Mouse (Mus musculus): ENCODE measurements around the gene Eif4h. TPM values are rescaled to one million over a fixed set of nuclear protein-coding genes. Genes with fewer than 3 reads are reported as not detected.

Eif4h gene
- polyA plus RNA-seq, 1 experiment from 2014 or later: 418 TPM

DNA sequence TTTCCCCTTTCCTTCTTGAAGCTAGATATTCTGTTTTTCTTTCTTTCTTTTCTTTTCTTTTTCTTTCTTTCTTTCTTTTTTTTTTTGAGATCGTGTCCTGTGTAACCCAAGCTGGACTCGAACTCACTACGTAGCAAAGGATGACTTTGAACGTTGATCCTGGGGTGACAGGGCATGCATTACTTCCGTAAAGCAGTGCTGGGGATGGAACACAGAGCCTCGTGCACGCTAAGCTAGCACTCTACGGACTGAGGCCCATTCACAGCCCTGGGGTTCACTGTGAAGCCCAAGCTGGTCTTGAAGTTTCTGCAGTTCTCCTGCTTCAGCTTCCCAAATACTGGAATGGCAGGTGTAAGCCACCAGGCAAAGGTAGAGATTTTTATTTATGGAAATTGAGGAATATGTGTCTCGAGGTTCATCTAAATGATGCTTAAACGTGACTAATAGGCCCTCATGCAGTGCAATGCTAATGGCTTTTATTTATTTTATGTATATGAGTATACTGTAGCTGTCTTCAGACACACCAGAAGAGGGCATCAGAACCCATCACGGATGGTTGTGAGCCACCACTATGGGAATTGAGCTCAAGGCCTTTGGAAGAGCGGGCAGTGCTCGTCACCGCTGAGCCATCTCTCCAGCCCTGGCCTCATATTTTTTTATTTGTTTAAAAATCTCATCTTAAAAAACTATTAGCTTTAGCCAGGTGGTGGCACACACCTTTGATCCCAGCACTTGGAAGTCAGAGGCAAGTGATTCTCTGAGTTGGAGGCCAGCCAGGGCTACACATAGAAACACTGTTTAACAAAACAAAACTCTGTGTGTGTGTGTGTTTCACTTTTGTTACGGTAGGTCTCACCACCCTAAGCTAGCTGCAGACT lies 56.0 kb downstream of the Eif4h start:
- Histone ChIP-seq H3K27me3 (replicated peaks; ENCODE audit: control insufficient read depth, insufficient read depth, low read length) (no peaks in the 10 kb centered on the region), H3K27ac (ENCODE audit: low read depth, low read length) (no peak overlapping the region), H3K4me1 (ENCODE audit: control insufficient read depth, insufficient read depth, low read length) (peaks cover 11% of the 10 kb centered on the region; the same call in 1 of the 2 replicates), H3K4me2 (ENCODE audit: low read length) (peak overlapping the region; percentile 80), H3K9ac (ENCODE audit: low read length) (peak overlapping the region; percentile 85), H3K9me3 (replicated peaks; ENCODE audit: control insufficient read depth, low read length) (no peaks in the 10 kb centered on the region), H3K36me3 (ENCODE audit: control insufficient read depth, insufficient read depth, low read length) (peaks cover 4% of the 10 kb centered on the region; the same call in 1 of the 2 replicates), H3K4me3 (ENCODE audit: low read depth, low read length) (peak overlapping the region; percentile 79)
- WGBS: 30% methylated on average over 15 of the region's 15 CpGs
- no peak for DNase-seq (ENCODE audit: low spot score)
- ATAC-seq: 0 out of 2 replicates have a peak, but pooled peaks have one; percentile 27

DNA sequence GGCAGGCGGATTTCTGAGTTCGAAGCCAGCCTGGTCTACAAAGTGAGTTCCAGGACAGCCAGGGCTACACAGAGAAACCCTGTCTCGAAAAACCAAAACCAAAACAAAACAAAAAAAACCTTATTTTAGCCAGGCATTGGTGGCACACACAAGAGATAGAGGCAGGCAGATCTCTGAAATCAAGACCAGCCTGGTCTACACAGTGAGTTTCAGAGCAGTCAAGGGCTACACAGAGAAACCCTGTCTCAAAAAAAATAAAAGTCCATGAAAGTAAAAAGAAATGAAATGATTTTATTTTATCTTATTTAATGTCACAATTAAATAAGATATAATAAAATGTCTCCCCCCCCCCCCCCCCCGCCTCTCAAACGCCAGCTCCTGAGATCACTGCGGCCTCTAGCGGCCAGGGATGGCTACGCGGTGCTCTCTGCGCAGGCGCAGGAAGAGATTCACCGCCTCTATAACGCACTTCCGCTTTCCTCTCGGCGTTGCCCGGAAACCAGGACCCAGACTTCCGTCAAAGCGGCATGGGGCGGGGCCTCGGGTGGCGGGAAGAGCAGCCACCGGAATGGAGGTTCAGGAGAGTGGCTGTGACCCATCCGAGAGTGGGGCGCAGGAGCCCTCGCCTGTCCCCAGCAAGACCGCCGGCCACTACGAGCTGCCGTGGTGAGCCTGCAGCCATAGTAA lies 56.9 kb downstream of the Eif4h start:
- peak; percentile 98 for ATAC-seq
- Histone ChIP-seq H3K36me3 (ENCODE audit: control insufficient read depth, insufficient read depth, low read length) (peaks cover 3% of the 10 kb centered on the region; the same call in 1 of the 2 replicates), H3K27ac (ENCODE audit: low read depth, low read length) (no peak overlapping the region)

DNA sequence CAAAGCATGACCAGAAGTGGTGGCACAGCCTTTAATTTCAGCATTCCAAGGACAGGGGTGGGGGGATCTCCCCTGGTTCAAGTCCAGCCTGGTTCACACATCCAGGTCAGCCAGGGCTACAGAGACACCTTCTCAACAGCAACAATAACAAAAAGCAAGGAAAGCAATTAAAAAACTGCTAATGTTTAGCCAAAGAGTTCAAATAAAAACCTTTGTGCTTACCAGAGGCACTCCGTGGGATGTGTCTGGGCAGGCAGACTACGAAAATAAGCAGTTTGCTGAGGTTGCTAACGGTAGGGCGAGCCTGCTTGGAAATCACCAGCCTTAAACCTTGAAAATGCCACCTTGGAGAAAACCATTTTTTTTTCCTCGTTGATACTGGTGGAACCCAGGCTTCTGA lies 58.1 kb downstream of the Eif4h start, which contains the start of gene Rfc2:
TSS of gene Rfc2 (plus strand) at position 221 of the 400 bp plus-strand sequence.
- no peak within 1 kb of the TSS for H3K27ac ChIP-seq (ENCODE audit: low read depth, low read length)
- H3K27me3 ChIP-seq (replicated peaks; ENCODE audit: control insufficient read depth, insufficient read depth, low read length): no peaks in the 10 kb centered on the region
- no peak within 1 kb of the TSS for H3K4me2 ChIP-seq (ENCODE audit: low read length)
- peaks cover 11% of the 10 kb centered on the region; the same call in 1 of the 2 replicates for H3K4me1 ChIP-seq (ENCODE audit: control insufficient read depth, insufficient read depth, low read length)
- 81% methylated on average over 5 of the region's 5 CpGs for WGBS
- no peaks in the 10 kb centered on the region for H3K9me3 ChIP-seq (replicated peaks; ENCODE audit: control insufficient read depth, low read length)
- no peak within 1 kb of the TSS for H3K9ac ChIP-seq (ENCODE audit: low read length)
- no peak within 1 kb of the TSS for H3K4me3 ChIP-seq (ENCODE audit: low read depth, low read length)
- no peak for DNase-seq (ENCODE audit: low spot score)
- no peaks in the 10 kb centered on the region for H3K36me3 ChIP-seq (ENCODE audit: control insufficient read depth, insufficient read depth, low read length)
- ATAC-seq: no peak

More for the DNA sequence above, 56.9 kb downstream of the Eif4h start:
- WGBS: 5% methylated on average over 27 of the region's 30 CpGs
- Histone ChIP-seq H3K4me3 (ENCODE audit: low read depth, low read length) (peak overlapping the region; percentile 79), H3K9ac (ENCODE audit: low read length) (peak overlapping the region; percentile 85), H3K9me3 (replicated peaks; ENCODE audit: control insufficient read depth, low read length) (no peaks in the 10 kb centered on the region), H3K27me3 (replicated peaks; ENCODE audit: control insufficient read depth, insufficient read depth, low read length) (no peaks in the 10 kb centered on the region), H3K4me2 (ENCODE audit: low read length) (peak overlapping the region; percentile 80), H3K4me1 (ENCODE audit: control insufficient read depth, insufficient read depth, low read length) (peaks cover 11% of the 10 kb centered on the region; the same call in 1 of the 2 replicates)
- peak; percentile 99 for DNase-seq (ENCODE audit: low spot score)

DNA sequence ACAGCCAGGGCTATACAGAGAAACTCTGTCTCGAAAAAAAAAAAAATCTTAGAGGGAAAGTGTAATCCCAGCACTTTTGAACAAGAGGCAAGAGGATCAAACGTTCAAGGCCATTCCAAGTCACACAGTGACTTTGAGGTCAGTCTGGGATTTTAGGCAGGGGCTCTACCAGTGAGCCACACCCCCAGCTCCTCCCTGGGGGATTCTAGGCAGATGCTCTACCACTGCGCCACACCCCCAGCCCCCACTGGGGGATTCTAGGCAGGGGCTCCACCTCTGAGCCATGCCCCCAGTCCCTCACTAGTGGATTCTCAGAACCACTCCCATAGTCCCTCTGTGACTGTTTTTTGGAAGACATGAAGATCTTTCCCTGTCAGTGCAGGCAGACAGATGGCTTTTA lies 60.2 kb downstream of the Eif4h start:
- Histone ChIP-seq H3K9me3 (replicated peaks; ENCODE audit: control insufficient read depth, low read length) (no peaks in the 10 kb centered on the region), H3K27ac (ENCODE audit: low read depth, low read length) (no peak overlapping the region), H3K36me3 (ENCODE audit: control insufficient read depth, insufficient read depth, low read length) (no peaks in the 10 kb centered on the region), H3K27me3 (replicated peaks; ENCODE audit: control insufficient read depth, insufficient read depth, low read length) (no peaks in the 10 kb centered on the region), H3K4me1 (ENCODE audit: control insufficient read depth, insufficient read depth, low read length) (peaks cover 10% of the 10 kb centered on the region; the same call in 1 of the 2 replicates), H3K4me3 (ENCODE audit: low read depth, low read length) (no peak overlapping the region), H3K9ac (ENCODE audit: low read length) (no peak overlapping the region), H3K4me2 (ENCODE audit: low read length) (no peak overlapping the region)
- DNase-seq (ENCODE audit: low spot score) (no peak), ATAC-seq (no peak)
- 54% methylated on average over 3 of the region's 3 CpGs for WGBS

DNA sequence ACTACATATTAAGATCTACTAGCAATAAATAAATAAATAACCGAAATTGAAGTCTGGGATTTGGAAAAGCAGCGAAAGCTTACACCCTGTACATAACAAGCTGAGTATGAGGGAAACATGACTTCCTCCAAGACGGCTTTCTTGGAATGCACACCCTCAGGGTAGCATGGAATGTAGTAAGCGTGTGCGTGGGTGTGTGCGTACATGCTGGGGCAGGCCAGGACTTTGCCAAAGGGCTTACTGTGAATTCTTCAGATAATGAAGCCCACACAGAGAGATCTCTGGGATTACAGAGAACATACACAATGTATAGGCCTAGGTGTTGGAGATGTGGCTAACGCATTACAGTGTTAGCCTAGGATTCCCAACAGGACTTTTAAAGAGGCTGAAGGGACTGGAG lies 61.8 kb downstream of the Eif4h start:
- WGBS: 89% methylated on average over 7 of the region's 7 CpGs
- ATAC-seq (no peak), DNase-seq (ENCODE audit: low spot score) (no peak)
- no peaks in the 10 kb centered on the region for H3K4me1 ChIP-seq (ENCODE audit: control insufficient read depth, insufficient read depth, low read length)
- H3K27me3 ChIP-seq (replicated peaks; ENCODE audit: control insufficient read depth, insufficient read depth, low read length): no peaks in the 10 kb centered on the region
- H3K36me3 ChIP-seq (ENCODE audit: control insufficient read depth, insufficient read depth, low read length): no peaks in the 10 kb centered on the region
- no peak overlapping the region for H3K4me2 ChIP-seq (ENCODE audit: low read length)
- no peaks in the 10 kb centered on the region for H3K9me3 ChIP-seq (replicated peaks; ENCODE audit: control insufficient read depth, low read length)
- H3K9ac ChIP-seq (ENCODE audit: low read length): no peak overlapping the region
- no peak overlapping the region for H3K4me3 ChIP-seq (ENCODE audit: low read depth, low read length)
- no peak overlapping the region for H3K27ac ChIP-seq (ENCODE audit: low read depth, low read length)

DNA sequence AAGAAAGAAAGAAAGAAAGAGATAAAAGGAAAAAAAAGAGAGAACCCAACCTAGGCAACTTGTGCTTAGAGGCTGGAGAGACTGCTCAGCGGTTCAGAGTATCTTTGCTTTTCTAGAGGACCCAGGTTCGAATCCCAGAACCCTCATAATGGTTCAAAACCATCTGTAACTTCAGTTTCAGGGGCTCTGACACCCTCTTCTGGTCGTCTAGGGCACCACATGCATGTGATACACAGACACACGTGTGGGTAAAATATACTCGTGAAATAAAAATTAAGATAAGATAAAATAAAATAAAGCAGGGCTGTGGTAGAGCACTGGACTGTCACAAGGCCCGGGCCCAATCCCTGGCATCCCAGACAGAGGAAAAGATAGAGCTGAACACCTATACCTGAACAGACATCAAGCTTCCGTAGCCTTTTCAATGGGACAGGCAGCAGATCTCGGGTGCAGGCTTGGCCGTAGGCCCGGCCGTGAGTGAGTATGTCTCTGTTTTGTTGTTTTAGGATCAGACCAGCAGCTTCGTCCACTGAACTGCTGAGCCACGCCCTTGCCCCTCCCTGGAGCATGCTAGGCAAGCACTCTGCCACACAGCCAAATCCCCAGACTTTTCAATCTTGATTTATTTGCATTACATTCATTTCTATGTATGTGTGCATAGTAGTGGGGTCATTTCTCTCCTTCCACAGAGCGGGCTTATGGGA lies 62.6 kb downstream of the Eif4h start:
- no peak overlapping the region for H3K9ac ChIP-seq (ENCODE audit: low read length)
- no peak overlapping the region for H3K27ac ChIP-seq (ENCODE audit: low read depth, low read length)
- H3K36me3 ChIP-seq (ENCODE audit: control insufficient read depth, insufficient read depth, low read length): no peaks in the 10 kb centered on the region
- H3K4me2 ChIP-seq (ENCODE audit: low read length): no peak overlapping the region
- no peak for ATAC-seq
- no peak overlapping the region for H3K4me3 ChIP-seq (ENCODE audit: low read depth, low read length)
- DNase-seq (ENCODE audit: low spot score): no peak
- H3K4me1 ChIP-seq (ENCODE audit: control insufficient read depth, insufficient read depth, low read length): no peaks in the 10 kb centered on the region
- 78% methylated on average over 14 of the region's 14 CpGs for WGBS
- H3K9me3 ChIP-seq (replicated peaks; ENCODE audit: control insufficient read depth, low read length): no peaks in the 10 kb centered on the region
- H3K27me3 ChIP-seq (replicated peaks; ENCODE audit: control insufficient read depth, insufficient read depth, low read length): no peaks in the 10 kb centered on the region

DNA sequence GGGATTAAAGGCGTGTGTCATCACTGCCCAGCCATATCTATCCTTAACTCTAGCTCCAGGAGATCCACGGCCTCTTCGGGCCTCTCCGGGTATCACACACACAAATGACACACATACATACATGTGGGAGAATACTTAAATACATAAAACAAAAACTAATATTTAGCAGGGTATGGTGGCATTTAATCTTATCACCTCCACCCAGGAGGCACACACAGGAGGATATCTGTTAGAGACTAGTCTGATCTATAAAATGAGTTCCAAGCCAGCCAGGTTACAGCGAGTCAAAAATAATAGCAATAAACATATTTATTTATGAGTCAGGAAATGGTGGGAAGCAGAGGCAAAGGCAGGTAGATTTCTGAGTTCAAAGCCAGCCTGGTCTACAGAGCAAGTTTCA lies 63.5 kb downstream of the Eif4h start:
- no peak overlapping the region for H3K4me3 ChIP-seq (ENCODE audit: low read depth, low read length)
- WGBS: 92% methylated on average over 5 of the region's 5 CpGs

DNA sequence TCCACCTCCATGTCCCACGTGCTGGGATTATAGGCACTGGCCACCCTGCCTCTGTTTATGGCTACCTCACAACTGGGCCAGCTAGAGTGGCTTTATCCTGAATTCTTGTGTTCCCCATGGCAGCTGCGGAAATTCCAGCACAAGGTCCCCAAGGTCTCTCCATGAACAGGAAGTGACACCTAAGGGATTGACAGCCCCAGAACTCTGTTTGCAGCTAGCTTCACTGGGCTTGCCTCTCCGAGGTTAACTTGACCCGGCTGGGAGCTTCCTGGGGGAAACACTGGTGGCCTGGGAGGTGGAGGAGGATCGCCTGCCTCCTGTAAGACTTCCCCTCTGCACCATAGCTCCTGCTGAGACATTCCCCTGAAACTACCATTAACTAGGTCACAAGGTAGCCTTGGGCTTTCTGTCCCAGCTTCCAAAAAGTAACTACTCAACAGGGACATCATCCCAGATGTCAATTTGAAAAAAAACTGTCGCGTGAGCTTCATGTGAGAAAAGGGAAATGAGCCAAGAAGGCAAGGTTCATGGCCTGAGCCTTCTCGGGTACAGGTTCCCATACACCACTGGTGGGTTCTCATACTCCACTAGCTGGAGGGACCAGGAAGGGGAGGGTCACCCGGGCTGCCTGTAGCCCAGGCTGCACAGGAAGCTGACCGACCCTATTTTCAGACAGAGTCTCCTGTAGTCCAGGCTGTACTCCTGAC lies 66.6 kb downstream of the Eif4h start:
- 45% methylated on average over 10 of the region's 10 CpGs for WGBS
- H3K4me2 ChIP-seq (ENCODE audit: low read length): peak overlapping the region; percentile 59
- no peak for DNase-seq (ENCODE audit: low spot score)
- no peak for ATAC-seq
- H3K27me3 ChIP-seq (replicated peaks; ENCODE audit: control insufficient read depth, insufficient read depth, low read length): no peaks in the 10 kb centered on the region
- H3K9ac ChIP-seq (ENCODE audit: low read length): peak overlapping the region; percentile 43; the same call in 1 of the 2 replicates
- peak overlapping the region; percentile 28 for H3K4me3 ChIP-seq (ENCODE audit: low read depth, low read length)
- 0 out of 2 replicates have a peak, but pooled peaks cover 3% of the 10 kb centered on the region for H3K9me3 ChIP-seq (replicated peaks; ENCODE audit: control insufficient read depth, low read length)
- H3K4me1 ChIP-seq (ENCODE audit: control insufficient read depth, insufficient read depth, low read length): no peaks in the 10 kb centered on the region
- H3K36me3 ChIP-seq (ENCODE audit: control insufficient read depth, insufficient read depth, low read length): no peaks in the 10 kb centered on the region
- no peak overlapping the region for H3K27ac ChIP-seq (ENCODE audit: low read depth, low read length)

More for the DNA sequence above, 63.5 kb downstream of the Eif4h start:
- Histone ChIP-seq H3K36me3 (ENCODE audit: control insufficient read depth, insufficient read depth, low read length) (no peaks in the 10 kb centered on the region), H3K4me1 (ENCODE audit: control insufficient read depth, insufficient read depth, low read length) (no peaks in the 10 kb centered on the region), H3K27me3 (replicated peaks; ENCODE audit: control insufficient read depth, insufficient read depth, low read length) (no peaks in the 10 kb centered on the region), H3K9me3 (replicated peaks; ENCODE audit: control insufficient read depth, low read length) (0 out of 2 replicates have a peak, but pooled peaks cover 1% of the 10 kb centered on the region), H3K9ac (ENCODE audit: low read length) (no peak overlapping the region), H3K27ac (ENCODE audit: low read depth, low read length) (no peak overlapping the region), H3K4me2 (ENCODE audit: low read length) (no peak overlapping the region)
- ATAC-seq (no peak), DNase-seq (ENCODE audit: low spot score) (no peak)

Measured in forebrain, embryonic 14.5 days (tissue).